Mouse (Mus musculus): ENCODE data around the gene Abtb2. TPM values are rescaled to one million over a fixed set of nuclear protein-coding genes. Genes with fewer than 3 reads are reported as not detected.

The Abtb2 gene
- total and polyA plus RNA-seq, 3 experiments = 0.05 TPM; not detected in 2

- DNase-seq (ENCODE audit: low spot score) (no peak), ATAC-seq (ENCODE audit: extremely low read depth, insufficient number of reproducible peaks, low FRiP score, poor library complexity, severe bottlenecking) (no peak)
- TF ChIP-seq GATA2 (IDR thresholded peaks at IDR 0.05; ENCODE audit: borderline replicate concordance, low read depth, low read length) = no peak
- TF ChIP-seq POLR2AphosphoS5 (IDR thresholded peaks at IDR 0.05; ENCODE audit: insufficient replicate concordance, low read depth, low read length) = no peak
- no peak for TF ChIP-seq GATA1 (IDR thresholded peaks at IDR 0.05; ENCODE audit: borderline replicate concordance, low read length)
- Histone ChIP-seq H3K36me3 (replicated peaks) (no peaks in the 10 kb centered on the region), H3K4me1 (ENCODE audit: insufficient read depth, low read depth, low read length) (no peaks in the 10 kb centered on the region), H3K9me3 (replicated peaks) (no peaks in the 10 kb centered on the region), H3K4me3 (ENCODE audit: low read depth, low read length) (no peak overlapping the region), H3K27me3 (ENCODE audit: insufficient read depth, low read length) (peaks cover 37% of the 10 kb centered on the region)
These were observed 89.9 kb downstream of the Abtb2 start for GRCm38 (mm10) chr2:103656028-103656427.

GRCm38 (mm10) chr2:103659167-103659566 is 93.1 kb downstream of the Abtb2 start:
- DNase-seq (ENCODE audit: low spot score) (no peak), ATAC-seq (ENCODE audit: extremely low read depth, insufficient number of reproducible peaks, low FRiP score, poor library complexity, severe bottlenecking) (no peak)
- TF ChIP-seq GATA1 (IDR thresholded peaks at IDR 0.05; ENCODE audit: borderline replicate concordance, low read length) (no peak), POLR2AphosphoS5 (IDR thresholded peaks at IDR 0.05; ENCODE audit: insufficient replicate concordance, low read depth, low read length) (no peak)
- peaks cover 50% of the 10 kb centered on the region for H3K27me3 ChIP-seq (ENCODE audit: insufficient read depth, low read length)
- no peaks in the 10 kb centered on the region for H3K36me3 ChIP-seq (replicated peaks)
- H3K9me3 ChIP-seq (replicated peaks) = no peaks in the 10 kb centered on the region
- no peaks in the 10 kb centered on the region for H3K4me1 ChIP-seq (ENCODE audit: insufficient read depth, low read depth, low read length)
- no peak overlapping the region for H3K4me3 ChIP-seq (ENCODE audit: low read depth, low read length)

- no peak overlapping the region for H3K4me3 ChIP-seq (ENCODE audit: low read depth, low read length)
- no peaks in the 10 kb centered on the region for H3K4me1 ChIP-seq (ENCODE audit: insufficient read depth, low read depth, low read length)
- H3K9me3 ChIP-seq (replicated peaks) = no peaks in the 10 kb centered on the region
- no peak for ATAC-seq (ENCODE audit: extremely low read depth, insufficient number of reproducible peaks, low FRiP score, poor library complexity, severe bottlenecking)
- TF ChIP-seq TAL1 (conservative IDR thresholded peaks at IDR 0.05; ENCODE audit: low read depth, low read length) (no peak), GATA1 (IDR thresholded peaks at IDR 0.05; ENCODE audit: borderline replicate concordance, low read length) (no peak), POLR2AphosphoS5 (IDR thresholded peaks at IDR 0.05; ENCODE audit: insufficient replicate concordance, low read depth, low read length) (no peak), CTCF (IDR thresholded peaks at IDR 0.05; ENCODE audit: low read depth, low read length) (no peak), GATA2 (IDR thresholded peaks at IDR 0.05; ENCODE audit: borderline replicate concordance, low read depth, low read length) (no peak)
- DNase-seq (ENCODE audit: low spot score) = no peak
- peaks cover 50% of the 10 kb centered on the region for H3K27me3 ChIP-seq (ENCODE audit: insufficient read depth, low read length)
- H3K36me3 ChIP-seq (replicated peaks) = no peaks in the 10 kb centered on the region
These were observed 93.8 kb downstream of the Abtb2 start for GRCm38 (mm10) chr2:103659648-103660556.

- no peak for ATAC-seq (ENCODE audit: extremely low read depth, insufficient number of reproducible peaks, low FRiP score, poor library complexity, severe bottlenecking)
- H3K27me3 ChIP-seq (ENCODE audit: insufficient read depth, low read length) = peaks cover 56% of the 10 kb centered on the region
These were observed 95.6 kb downstream of the Abtb2 start for GRCm38 (mm10) chr2:103661696-103662095.

GRCm38 (mm10) chr2:103662121-103662520 is 96.0 kb downstream of the Abtb2 start:
- Histone ChIP-seq H3K36me3 (replicated peaks) (no peaks in the 10 kb centered on the region), H3K4me3 (ENCODE audit: low read depth, low read length) (no peak overlapping the region), H3K27me3 (ENCODE audit: insufficient read depth, low read length) (peaks cover 54% of the 10 kb centered on the region), H3K9me3 (replicated peaks) (no peaks in the 10 kb centered on the region), H3K4me1 (ENCODE audit: insufficient read depth, low read depth, low read length) (no peaks in the 10 kb centered on the region)
- TF ChIP-seq CTCF (IDR thresholded peaks at IDR 0.05; ENCODE audit: low read depth, low read length) (no peak), TAL1 (conservative IDR thresholded peaks at IDR 0.05; ENCODE audit: low read depth, low read length) (no peak), GATA1 (IDR thresholded peaks at IDR 0.05; ENCODE audit: borderline replicate concordance, low read length) (no peak), GATA2 (IDR thresholded peaks at IDR 0.05; ENCODE audit: borderline replicate concordance, low read depth, low read length) (no peak), POLR2AphosphoS5 (IDR thresholded peaks at IDR 0.05; ENCODE audit: insufficient replicate concordance, low read depth, low read length) (no peak)
- ATAC-seq (ENCODE audit: extremely low read depth, insufficient number of reproducible peaks, low FRiP score, poor library complexity, severe bottlenecking) (no peak), DNase-seq (ENCODE audit: low spot score) (no peak)

More at GRCm38 (mm10) chr2:103661696-103662095, 95.6 kb downstream of the Abtb2 start:
- Histone ChIP-seq H3K9me3 (replicated peaks) (no peaks in the 10 kb centered on the region), H3K4me1 (ENCODE audit: insufficient read depth, low read depth, low read length) (no peaks in the 10 kb centered on the region), H3K4me3 (ENCODE audit: low read depth, low read length) (no peak overlapping the region), H3K36me3 (replicated peaks) (no peaks in the 10 kb centered on the region)
- DNase-seq (ENCODE audit: low spot score) = no peak
- no peak for TF ChIP-seq CTCF (IDR thresholded peaks at IDR 0.05; ENCODE audit: low read depth, low read length)
- no peak for TF ChIP-seq GATA2 (IDR thresholded peaks at IDR 0.05; ENCODE audit: borderline replicate concordance, low read depth, low read length)
- no peak for TF ChIP-seq POLR2AphosphoS5 (IDR thresholded peaks at IDR 0.05; ENCODE audit: insufficient replicate concordance, low read depth, low read length)
- TF ChIP-seq TAL1 (conservative IDR thresholded peaks at IDR 0.05; ENCODE audit: low read depth, low read length) = no peak
- TF ChIP-seq GATA1 (IDR thresholded peaks at IDR 0.05; ENCODE audit: borderline replicate concordance, low read length) = no peak

- ATAC-seq (ENCODE audit: extremely low read depth, insufficient number of reproducible peaks, low FRiP score, poor library complexity, severe bottlenecking) (no peak), DNase-seq (ENCODE audit: low spot score) (no peak)
- Histone ChIP-seq H3K9me3 (replicated peaks) (no peaks in the 10 kb centered on the region), H3K4me3 (ENCODE audit: low read depth, low read length) (no peak overlapping the region), H3K36me3 (replicated peaks) (no peaks in the 10 kb centered on the region), H3K4me1 (ENCODE audit: insufficient read depth, low read depth, low read length) (peaks cover 6% of the 10 kb centered on the region), H3K27me3 (ENCODE audit: insufficient read depth, low read length) (peaks cover 56% of the 10 kb centered on the region)
- TF ChIP-seq TAL1 (conservative IDR thresholded peaks at IDR 0.05; ENCODE audit: low read depth, low read length) (no peak), CTCF (IDR thresholded peaks at IDR 0.05; ENCODE audit: low read depth, low read length) (no peak), POLR2AphosphoS5 (IDR thresholded peaks at IDR 0.05; ENCODE audit: insufficient replicate concordance, low read depth, low read length) (no peak), GATA2 (IDR thresholded peaks at IDR 0.05; ENCODE audit: borderline replicate concordance, low read depth, low read length) (no peak), GATA1 (IDR thresholded peaks at IDR 0.05; ENCODE audit: borderline replicate concordance, low read length) (no peak)
These were observed 98.2 kb downstream of the Abtb2 start for GRCm38 (mm10) chr2:103664341-103664740.
